Mouse (Mus musculus) frontal cortex, postnatal 36 days (tissue): ENCODE results near the gene Tmem127.
"Not testable (repeated sequence)": the region's sequence is repeated elsewhere in the genome, so short reads cannot be mapped to it uniquely, and the experiment has no call there.

Experiments used
- DNase-seq, 2 experiments: peaks; one replicate each; pipeline ENCODE4 v3.0.0; 2022; ENCODE audit warnings: low spot score in 2 of 2

Tmem127 gene

GRCm38 (mm10) chr2:127247592-127248333 lies at the start of gene Tmem127, which contains the start of gene Ciao1:
Tmem127 (plus strand) TSS chr2:127247908.
Ciao1 (minus strand) TSS chr2:127247816.
- DNase-seq, result peak; percentile 96 to 98

- DNase-seq, result peak; percentile 66 to 76
Observed at GRCm38 (mm10) chr2:127204932-127205331, 42.8 kb upstream of the Tmem127 start.

GRCm38 (mm10) chr2:127205936-127206335 lies 41.8 kb upstream of the Tmem127 start:
- not testable (repeated sequence) for DNase-seq

- DNase-seq, result no peak
Observed at GRCm38 (mm10) chr2:127206916-127207315, 40.8 kb upstream of the Tmem127 start.

GRCm38 (mm10) chr2:127207547-127208451 lies 39.9 kb upstream of the Tmem127 start, which contains the start of the genes 1810024B03Rik and Snrnp200:
1810024B03Rik (minus strand) TSS chr2:127208280.
Snrnp200 (plus strand) TSS chr2:127208386.
- DNase-seq, result peak; percentile 93 to 97

- DNase-seq, result no peak
Observed at GRCm38 (mm10) chr2:127208452-127208769, 39.3 kb upstream of the Tmem127 start.

- DNase-seq, result no peak
Observed at GRCm38 (mm10) chr2:127210701-127211100, 37.0 kb upstream of the Tmem127 start.

- DNase-seq, result no peak
Observed at GRCm38 (mm10) chr2:127217746-127218145, 30.0 kb upstream of the Tmem127 start.

- no peak for DNase-seq
Observed at GRCm38 (mm10) chr2:127225261-127225660, 22.4 kb upstream of the Tmem127 start.

GRCm38 (mm10) chr2:127237897-127238610 lies 9.7 kb upstream of the Tmem127 start:
- no peak for DNase-seq

- no peak for DNase-seq
Observed at GRCm38 (mm10) chr2:127240065-127240464, 7.6 kb upstream of the Tmem127 start.

- DNase-seq, result peak; percentile 26 to 51
Observed at GRCm38 (mm10) chr2:127248334-127249004, 761 bp downstream of the Tmem127 start.

GRCm38 (mm10) chr2:127250291-127251008 lies 2.7 kb downstream of the Tmem127 start:
- no peak for DNase-seq

- no peak for DNase-seq
Observed at GRCm38 (mm10) chr2:127251457-127251856, 3.7 kb downstream of the Tmem127 start.

- DNase-seq, result no peak
Observed at GRCm38 (mm10) chr2:127251880-127252527, 4.3 kb downstream of the Tmem127 start.

- no peak for DNase-seq
Observed at GRCm38 (mm10) chr2:127252787-127253186, 5.1 kb downstream of the Tmem127 start.

- DNase-seq, result no peak
Observed at GRCm38 (mm10) chr2:127254604-127255134, 7.0 kb downstream of the Tmem127 start.

- DNase-seq, result no peak
Observed at GRCm38 (mm10) chr2:127255294-127255693, 7.6 kb downstream of the Tmem127 start.

- DNase-seq, result no peak
Observed at GRCm38 (mm10) chr2:127259340-127259739, 11.6 kb downstream of the Tmem127 start.

GRCm38 (mm10) chr2:127262480-127262879 lies 14.8 kb downstream of the Tmem127 start:
- no peak for DNase-seq
